Mouse (Mus musculus) liver, embryonic 18 days (tissue): ENCODE results near the gene 1700024P04Rik. TPM values are rescaled to one million over a fixed set of nuclear protein-coding genes. Genes with fewer than 3 reads are reported as not detected.

Experiments
- polyA plus RNA-seq: library from polyadenylated mRNA; depleted of rRNA; stranded (reverse); fragments of >200 nt; gene quantifications from 2 replicates; pipeline ENCODE4 v1.2.3, GENCODE M21; 2012; rRNA removed

1700024P04Rik gene
- polyA plus RNA-seq, result 0.16 TPM in 1 of 2 replicates, not detected in the other

GRCm38 (mm10) chr13:98984465-98984864 lies at the start of gene 1700024P04Rik:
Gene 1700024P04Rik, minus strand, starts transcription at chr13:98984565.

Other genes starting within 250 kb of the 1700024P04Rik start
- 14.1 and 16.0 TPM in 2 replicates for gene Fcho2, start 169.1 kb downstream of the 1700024P04Rik start, polyA plus RNA-seq
- 10.2 and 11.9 TPM in 2 replicates for gene Tnpo1, start 58.2 kb downstream of the 1700024P04Rik start, polyA plus RNA-seq
- gene Zfp366, start 200.3 kb upstream of the 1700024P04Rik start, polyA plus RNA-seq, result 0.50 and 0.63 TPM in 2 replicates